Mouse (Mus musculus): ENCODE measurements around the gene Tcaf1. TPM values are rescaled to one million over a fixed set of nuclear protein-coding genes. Genes with fewer than 3 reads are reported as not detected.

Tcaf1 gene
- total RNA-seq, 2 experiments from 2014 or later = 44.3 to 48.2 TPM

Other genes starting within 250 kb of the Tcaf1 start
- gene Olfr458, start 244.9 kb downstream of the Tcaf1 start, total RNA-seq (2021) = not detected
- gene Olfr457, start 233.8 kb downstream of the Tcaf1 start, total RNA-seq (2021) = not detected
- not detected for gene Olfr456, start 222.9 kb downstream of the Tcaf1 start, total RNA-seq (2021)
- not detected for gene Olfr455, start 162.5 kb downstream of the Tcaf1 start, total RNA-seq (2021)
- not detected for gene Tcaf3, start 112.4 kb downstream of the Tcaf1 start, total RNA-seq (2021)
- gene Tcaf2, start 64.8 kb downstream of the Tcaf1 start, total RNA-seq (2021) = 1 to 10 TPM; 7.8 to 8.9 TPM
- not detected for gene Olfr453, start 29.3 kb upstream of the Tcaf1 start, total RNA-seq (2021)
- not detected for gene Olfr38, start 46.3 kb upstream of the Tcaf1 start, total RNA-seq (2021)
- gene Olfr452, start 75.0 kb upstream of the Tcaf1 start, total RNA-seq (2021) = not detected
- not detected for gene Olfr450, start 101.9 kb upstream of the Tcaf1 start, total RNA-seq (2021)
- gene Olfr449, start 124.3 kb upstream of the Tcaf1 start, total RNA-seq (2021) = not detected
- gene Olfr448, start 180.4 kb upstream of the Tcaf1 start, total RNA-seq (2021) = not detected
- not detected for gene Olfr447, start 198.8 kb upstream of the Tcaf1 start, total RNA-seq (2021)
- not detected for gene Olfr446, start 211.3 kb upstream of the Tcaf1 start, total RNA-seq (2021)
- gene Olfr444, start 239.0 kb upstream of the Tcaf1 start, total RNA-seq (2021) = not detected

Measured in adrenal gland, postnatal 10 days (tissue).